ENCODE assay signal across 8 mouse cellular contexts in genomic region chr14:57664822-57665627, GRCm38 (mm10). TPM values are rescaled to one million over a fixed set of nuclear protein-coding genes. Genes with fewer than 3 reads are reported as not detected.
A peak's percentile ranks its signal among the peaks of the same experiment; 100 is the strongest.
DNase-seq lines count a peak whose midpoint lies in the region; ATAC-seq lines count a peak whose summit lies in the region.

Gene Xpo4 (minus strand): TSS chr14:57665430.

- peaks cover 41% of the 10 kb centered on the region for H3K4me1 ChIP-seq in megakaryocyte, embryonic 14.5 days

- H3K4me3 ChIP-seq in megakaryocyte, embryonic 14.5 days (replicated peaks): peak within 1 kb of the TSS; percentile 94

- peak; percentile 88 to 96 for DNase-seq in adrenal gland, adult (ENCODE audit: inconsistent age in 2 of 2, low spot score in 1 of 2)
- DNase-seq in embryo, embryonic 10 days (ENCODE audit: low spot score): peak; percentile 89
- peak; percentile 86 for DNase-seq in gastrocnemius, postnatal 10 days
- DNase-seq in left cerebral cortex, adult 9 months (ENCODE audit: low spot score in 2 of 2): peak; percentile 43 to 76
- DNase-seq in right cerebral cortex, adult 2 months (ENCODE audit: low spot score in 2 of 2): peak; percentile 82 to 90
- peak; percentile 42 for DNase-seq in urinary bladder, postnatal 10 days (ENCODE audit: low spot score)

- H3K36me3 ChIP-seq in megakaryocyte, embryonic 14.5 days (replicated peaks; ENCODE audit: low read length): peaks cover 5% of the 10 kb centered on the region

- H3K9me3 ChIP-seq in megakaryocyte, embryonic 14.5 days: no peaks in the 10 kb centered on the region

- peaks cover 5% of the 10 kb centered on the region for H3K27me3 ChIP-seq in megakaryocyte, embryonic 14.5 days (replicated peaks)

- ATAC-seq in inflammation-experienced regulatory T-cells, adult 6 months: peak; percentile 93

RNA-seq across cellular contexts. Expression of gene Xpo4, which starts in this region (rescaled TPM):
- total RNA-seq in gastrocnemius, postnatal 10 days (2021): 10 to 100 TPM; 12.3 to 17.0 TPM
- 10 to 100 TPM; 24.6 to 32.2 (median 29.7) TPM for polyA plus RNA-seq in inflammation-experienced regulatory T-cells, adult 6 months (2017; shearing (Covaris generic))
- 1.9 and 7.5 TPM in 2 replicates for polyA plus RNA-seq in megakaryocyte, embryonic 14.5 days (2012; ENCODE audit: insufficient read depth, low replicate concordance)

Comparison
In these comparisons a context has a peak if more than half of its experiments do, and no peak if none do; other contexts are left out.
1. Peak in every context shown above with its lines: DNase-seq, ATAC-seq and H3K4me3 ChIP-seq.
2. DNase-seq: peak in every context shown above with its lines; median percentile 92 in adrenal gland, adult; 89 in embryo, embryonic 10 days; 86 in gastrocnemius, postnatal 10 days; 86 in right cerebral cortex, adult 2 months; 60 in left cerebral cortex, adult 9 months; 42 in urinary bladder, postnatal 10 days.